Mouse (Mus musculus) frontal cortex, postnatal 10 days (tissue): ENCODE results near the gene Clip4.
A peak's percentile ranks its signal among the peaks of the same experiment; 100 is the strongest.

Source experiments
- DNase-seq, 2 experiments: peaks; one replicate each; pipeline ENCODE4 v3.0.0; 2022; ENCODE audit warnings: low spot score in 2 of 2, mixed read lengths in 1 of 2

Gene Clip4

GRCm38 (mm10) chr17:71791622-71792021, 23.3 kb downstream of the Clip4 start:
- no peak for DNase-seq

GRCm38 (mm10) chr17:71795521-71796205, 27.4 kb downstream of the Clip4 start:
- no peak for DNase-seq

GRCm38 (mm10) chr17:71803456-71803855, 35.2 kb downstream of the Clip4 start:
- no peak for DNase-seq

- no peak for DNase-seq
These were observed 35.6 kb downstream of the Clip4 start for GRCm38 (mm10) chr17:71803876-71804275.

GRCm38 (mm10) chr17:71811070-71811469, 42.8 kb downstream of the Clip4 start:
- DNase-seq: no peak

GRCm38 (mm10) chr17:71816136-71816864, 48.0 kb downstream of the Clip4 start:
- no peak for DNase-seq

GRCm38 (mm10) chr17:71823622-71824306, 55.5 kb downstream of the Clip4 start:
- no peak for DNase-seq

GRCm38 (mm10) chr17:71826603-71827002, 58.3 kb downstream of the Clip4 start:
- DNase-seq: no peak

- no peak for DNase-seq
These were observed 59.4 kb downstream of the Clip4 start for GRCm38 (mm10) chr17:71827627-71828026.

- no peak for DNase-seq
These were observed 60.6 kb downstream of the Clip4 start for GRCm38 (mm10) chr17:71828647-71829414.

GRCm38 (mm10) chr17:71831960-71832359, 63.7 kb downstream of the Clip4 start:
- no peak for DNase-seq

GRCm38 (mm10) chr17:71862184-71862583, 93.9 kb downstream of the Clip4 start:
- DNase-seq: no peak

- DNase-seq: no peak
These were observed 94.6 kb downstream of the Clip4 start for GRCm38 (mm10) chr17:71862895-71863294.

GRCm38 (mm10) chr17:71864039-71864438, 95.8 kb downstream of the Clip4 start:
- no peak for DNase-seq

GRCm38 (mm10) chr17:71865437-71865836, 97.2 kb downstream of the Clip4 start:
- DNase-seq: no peak

- no peak for DNase-seq
These were observed 99.6 kb downstream of the Clip4 start for GRCm38 (mm10) chr17:71867892-71868291.

- DNase-seq: no peak
These were observed 100.6 kb downstream of the Clip4 start for GRCm38 (mm10) chr17:71868828-71869227.

GRCm38 (mm10) chr17:71869372-71870231, 101.3 kb downstream of the Clip4 start:
- DNase-seq: peak in 1 of 2 experiments; percentile 24

- no peak for DNase-seq
These were observed 102.0 kb downstream of the Clip4 start for GRCm38 (mm10) chr17:71870232-71870621.

- no peak for DNase-seq
These were observed 102.4 kb downstream of the Clip4 start for GRCm38 (mm10) chr17:71870641-71871040.

- DNase-seq: no peak
These were observed 103.7 kb downstream of the Clip4 start for GRCm38 (mm10) chr17:71871981-71872380.
